Mouse (Mus musculus) midbrain, embryonic 10.5 days (tissue): ENCODE data around the gene Tph1. TPM values are rescaled to one million over a fixed set of nuclear protein-coding genes. Genes with fewer than 3 reads are reported as not detected.
"Not testable (repeated sequence)": the region's sequence is repeated elsewhere in the genome, so short reads cannot be mapped to it uniquely, and the experiment has no call there.

Source experiments
- DNase-seq: peaks from one replicate; pipeline ENCODE4 v3.0.0-alpha.2; 2017; ENCODE audit warnings: low spot score
- H3K27ac ChIP-seq: fragments of 300-500 bp; sonication (generic); replicated peaks from 2 replicates; pipeline ENCODE4 v1.5.1; 2016; ENCODE audit warnings: mild to moderate bottlenecking
- H3K27me3 ChIP-seq: fragments of 300-500 bp; sonication (generic); 2 replicates; pipeline ENCODE4 v1.6.1; 2016; ENCODE audit warnings: low read depth, mild to moderate bottlenecking; ENCODE audit not compliant: poor library complexity, severe bottlenecking
- H3K36me3 ChIP-seq: fragments of 300-500 bp; sonication (generic); 2 replicates; pipeline ENCODE4 v1.6.1; 2016; ENCODE audit warnings: mild to moderate bottlenecking, moderate library complexity
- H3K4me1 ChIP-seq: fragments of 300-500 bp; sonication (generic); 2 replicates; pipeline ENCODE4 v1.6.1; 2016
- H3K4me3 ChIP-seq: fragments of 300-500 bp; sonication (generic); 2 replicates; pipeline ENCODE4 v1.5.1; 2016; ENCODE audit warnings: mild to moderate bottlenecking, moderate library complexity
- H3K9me3 ChIP-seq: fragments of 300-500 bp; sonication (generic); replicated peaks from 2 replicates; pipeline ENCODE4 v1.6.1; 2016; ENCODE audit warnings: mild to moderate bottlenecking
- WGBS: fragments of 180-500 bp; shearing (Covaris S2); methylation state at CpG from one replicate; pipeline ENCODE4 v1.1.7; 2016; 5-methylcytosine and 5-hydroxymethylcytosine counted together
- polyA plus RNA-seq: library from polyadenylated mRNA; unstranded; fragments of >200 nt; fragmentation: Nextera tagmentation; extraction: Ambion mirVana; gene quantifications from 2 replicates; pipeline ENCODE4 v1.2.1, GENCODE M21; 2016

Gene Tph1
- polyA plus RNA-seq, 1 experiment from 2014 or later, result 0.79 TPM

DNA sequence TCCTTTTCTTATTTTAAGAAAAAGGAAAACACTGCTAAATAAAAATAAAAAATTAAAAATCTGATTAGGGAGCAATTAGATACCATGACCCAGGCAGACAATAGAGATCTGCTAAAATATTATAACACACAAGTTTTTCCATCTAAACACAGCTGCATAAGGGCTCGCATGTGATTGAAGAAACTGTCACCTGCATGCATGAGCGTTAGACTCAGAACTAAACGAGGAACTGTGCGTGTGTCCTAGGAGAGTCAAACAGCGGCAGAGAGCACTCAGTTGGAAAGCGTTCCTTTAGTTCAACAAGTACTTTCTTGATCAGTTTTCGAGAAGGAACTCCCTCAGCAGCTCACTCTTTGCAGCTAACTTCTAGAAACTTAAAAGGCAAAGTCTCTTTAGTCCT is 6.7 kb upstream of the Tph1 start:
- not testable (repeated sequence) for H3K27ac ChIP-seq, H3K9me3 ChIP-seq, H3K4me1 ChIP-seq, DNase-seq, H3K36me3 ChIP-seq, H3K4me3 ChIP-seq, H3K27me3 ChIP-seq
- 90% methylated on average over 7 of the region's 7 CpGs for WGBS

GRCm38 (mm10) chr7:46678417-46678816 is 6.1 kb upstream of the Tph1 start:
- Histone ChIP-seq H3K36me3 (no peaks in the 10 kb centered on the region), H3K4me3 (no peak overlapping the region), H3K9me3 (no peaks in the 10 kb centered on the region), H3K27me3 (no peaks in the 10 kb centered on the region), H3K27ac (no peak overlapping the region), H3K4me1 (peaks cover 6% of the 10 kb centered on the region; the same call in 1 of the 2 replicates)
- no peak for DNase-seq
- 88% methylated on average over 3 of the region's 3 CpGs for WGBS

DNA sequence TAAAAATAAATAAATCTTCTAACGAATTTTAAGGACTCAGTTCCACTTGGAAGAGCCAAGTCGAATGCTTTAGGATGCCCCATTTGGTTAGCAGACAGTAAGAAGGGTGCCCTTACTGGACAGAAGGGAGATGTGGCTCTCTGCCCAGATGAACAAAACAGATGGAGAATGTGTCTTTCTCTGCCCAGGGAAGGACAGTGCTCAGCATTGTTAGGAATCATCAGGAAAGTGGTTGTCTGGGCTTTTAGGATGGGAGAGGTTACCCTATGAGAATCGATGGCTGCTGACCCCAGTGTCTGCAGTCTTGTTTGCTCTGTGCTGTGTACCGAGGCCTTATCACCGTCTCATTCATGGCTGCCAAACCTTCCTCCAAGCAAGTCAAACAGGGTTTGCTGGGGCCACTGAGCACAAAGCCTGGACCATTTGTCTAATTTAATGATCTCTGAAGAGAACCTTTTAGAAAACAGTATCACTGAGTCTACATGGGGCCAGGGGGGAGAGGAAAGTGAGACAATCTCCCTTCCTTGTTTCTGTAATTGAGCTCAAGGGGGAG is 4.5 kb upstream of the Tph1 start:
- DNase-seq, result no peak
- WGBS, result 70% methylated on average over 5 of the region's 5 CpGs
- H3K4me1 ChIP-seq, result peaks cover 6% of the 10 kb centered on the region; the same call in 1 of the 2 replicates
- no peaks in the 10 kb centered on the region for H3K27me3 ChIP-seq
- no peak overlapping the region for H3K4me3 ChIP-seq
- H3K9me3 ChIP-seq, result no peaks in the 10 kb centered on the region
- H3K36me3 ChIP-seq, result no peaks in the 10 kb centered on the region
- H3K27ac ChIP-seq, result no peak overlapping the region

GRCm38 (mm10) chr7:46675886-46676285 is 3.5 kb upstream of the Tph1 start:
- no peaks in the 10 kb centered on the region for H3K9me3 ChIP-seq
- H3K27me3 ChIP-seq, result no peaks in the 10 kb centered on the region
- peaks cover 6% of the 10 kb centered on the region; the same call in 1 of the 2 replicates for H3K4me1 ChIP-seq
- no peak for DNase-seq
- no peak overlapping the region for H3K4me3 ChIP-seq
- H3K36me3 ChIP-seq, result no peaks in the 10 kb centered on the region
- 88% methylated on average over 8 of the region's 8 CpGs for WGBS
- H3K27ac ChIP-seq, result no peak overlapping the region

GRCm38 (mm10) chr7:46675061-46675460 is 2.7 kb upstream of the Tph1 start:
- no peaks in the 10 kb centered on the region for H3K9me3 ChIP-seq
- DNase-seq, result no peak
- H3K36me3 ChIP-seq, result no peaks in the 10 kb centered on the region
- no peak overlapping the region for H3K4me3 ChIP-seq
- H3K27ac ChIP-seq, result no peak overlapping the region
- 90% methylated on average over 7 of the region's 7 CpGs for WGBS
- H3K4me1 ChIP-seq, result peaks cover 6% of the 10 kb centered on the region; the same call in 1 of the 2 replicates
- H3K27me3 ChIP-seq, result no peaks in the 10 kb centered on the region

GRCm38 (mm10) chr7:46667256-46667655 is 5.1 kb downstream of the Tph1 start:
- peak; percentile 56 for DNase-seq
- Histone ChIP-seq H3K4me3 (peak overlapping the region; percentile 43), H3K36me3 (no peaks in the 10 kb centered on the region), H3K9me3 (no peaks in the 10 kb centered on the region), H3K27me3 (peaks cover 63% of the 10 kb centered on the region), H3K4me1 (peaks cover 23% of the 10 kb centered on the region), H3K27ac (0 out of 2 replicates have a peak overlapping the region, but pooled peaks have one; percentile 28)
- 2% methylated on average over 21 of the region's 21 CpGs for WGBS

GRCm38 (mm10) chr7:46665236-46665635 is 7.1 kb downstream of the Tph1 start:
- peaks cover 40% of the 10 kb centered on the region for H3K4me1 ChIP-seq
- DNase-seq, result peak; percentile 59
- no peaks in the 10 kb centered on the region for H3K36me3 ChIP-seq
- H3K27me3 ChIP-seq, result peaks cover 63% of the 10 kb centered on the region
- H3K4me3 ChIP-seq, result no peak overlapping the region
- 42% methylated on average over 9 of the region's 9 CpGs for WGBS
- H3K27ac ChIP-seq, result no peak overlapping the region
- H3K9me3 ChIP-seq, result no peaks in the 10 kb centered on the region

- H3K36me3 ChIP-seq, result no peaks in the 10 kb centered on the region
- peak; percentile 72 for DNase-seq
- H3K27ac ChIP-seq, result peak overlapping the region; percentile 9; the same call in 1 of the 2 replicates
- peak overlapping the region; percentile 35 for H3K4me3 ChIP-seq
- WGBS, result 19% methylated on average over 18 of the region's 18 CpGs
- H3K27me3 ChIP-seq, result peaks cover 47% of the 10 kb centered on the region
- peaks cover 29% of the 10 kb centered on the region for H3K4me1 ChIP-seq
- H3K9me3 ChIP-seq, result no peaks in the 10 kb centered on the region
Observed at GRCm38 (mm10) chr7:46661591-46662090, 10.7 kb downstream of the Tph1 start.

DNA sequence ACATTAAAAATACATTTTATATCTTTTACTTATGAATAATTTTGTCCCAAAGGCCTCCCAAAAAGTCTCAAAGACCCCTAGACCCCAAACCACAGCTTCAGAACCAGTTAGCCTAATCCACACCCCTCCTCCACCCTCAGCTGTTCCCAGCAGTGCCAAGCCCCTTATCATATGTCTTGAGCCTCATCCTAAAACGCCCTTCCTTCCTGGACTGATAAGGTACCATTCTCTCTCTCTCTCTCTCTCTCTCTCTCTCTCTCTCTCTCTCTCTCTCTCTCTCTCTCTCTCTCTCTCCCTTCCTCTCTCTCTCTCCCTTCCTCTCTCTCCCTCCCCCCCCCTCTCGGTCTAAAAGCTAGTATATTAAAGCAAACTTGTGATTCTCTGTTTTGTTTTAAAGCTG is 20.1 kb downstream of the Tph1 start:
- no peaks in the 10 kb centered on the region for H3K36me3 ChIP-seq
- H3K9me3 ChIP-seq, result no peaks in the 10 kb centered on the region
- no peak overlapping the region for H3K4me3 ChIP-seq
- no peak for DNase-seq
- no peak overlapping the region for H3K27ac ChIP-seq
- H3K4me1 ChIP-seq, result no peaks in the 10 kb centered on the region
- H3K27me3 ChIP-seq, result no peaks in the 10 kb centered on the region
- 74% methylated on average over 2 of the region's 2 CpGs for WGBS

- not testable (repeated sequence) for H3K27me3 ChIP-seq, H3K36me3 ChIP-seq, H3K9me3 ChIP-seq, H3K27ac ChIP-seq, H3K4me1 ChIP-seq, DNase-seq, H3K4me3 ChIP-seq
- 49% methylated on average over 5 of the region's 5 CpGs for WGBS
Observed at GRCm38 (mm10) chr7:46650231-46650630, 22.1 kb downstream of the Tph1 start.

- no peak overlapping the region for H3K27ac ChIP-seq
- no peaks in the 10 kb centered on the region for H3K9me3 ChIP-seq
- no peaks in the 10 kb centered on the region for H3K36me3 ChIP-seq
- no peak for DNase-seq
- H3K4me3 ChIP-seq, result no peak overlapping the region
- no peaks in the 10 kb centered on the region for H3K27me3 ChIP-seq
- H3K4me1 ChIP-seq, result no peaks in the 10 kb centered on the region
- WGBS, result 77% methylated on average over 4 of the region's 4 CpGs
Observed at GRCm38 (mm10) chr7:46648431-46649140, 23.8 kb downstream of the Tph1 start.

- H3K27ac ChIP-seq, result no peak overlapping the region
- H3K27me3 ChIP-seq, result peaks cover 21% of the 10 kb centered on the region
- H3K36me3 ChIP-seq, result no peaks in the 10 kb centered on the region
- H3K4me1 ChIP-seq, result peaks cover 22% of the 10 kb centered on the region
- H3K4me3 ChIP-seq, result no peak overlapping the region
- WGBS, result 78% methylated on average over 1 of the region's 1 CpGs
- no peak for DNase-seq
- H3K9me3 ChIP-seq, result no peaks in the 10 kb centered on the region
Observed at GRCm38 (mm10) chr7:46643172-46643571, 29.2 kb downstream of the Tph1 start.

DNA sequence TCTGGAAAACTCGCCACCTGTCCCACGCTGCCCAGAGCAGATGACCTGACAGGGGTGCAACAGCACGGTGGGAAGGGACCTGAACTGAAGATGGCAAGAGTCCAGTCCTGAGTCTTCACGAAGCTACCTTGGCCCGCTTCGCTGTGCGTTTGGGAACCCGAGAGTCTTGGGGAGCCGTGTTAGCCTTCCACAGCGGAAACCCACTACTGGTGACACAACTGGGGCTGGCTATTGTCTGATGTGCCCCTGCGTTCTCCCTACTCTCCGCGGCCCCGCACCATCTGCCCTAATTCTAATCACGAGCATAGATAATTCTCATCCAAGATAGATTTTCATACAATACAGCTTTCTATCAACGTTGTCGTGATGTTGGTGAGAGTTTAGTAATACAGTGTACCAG is 32.3 kb downstream of the Tph1 start:
- H3K27ac ChIP-seq, result peak overlapping the region; percentile 89
- no peaks in the 10 kb centered on the region for H3K9me3 ChIP-seq
- H3K4me1 ChIP-seq, result peaks cover 25% of the 10 kb centered on the region
- no peaks in the 10 kb centered on the region for H3K36me3 ChIP-seq
- 21% methylated on average over 17 of the region's 17 CpGs for WGBS
- peaks cover 22% of the 10 kb centered on the region for H3K27me3 ChIP-seq
- peak overlapping the region; percentile 82 for H3K4me3 ChIP-seq
- DNase-seq, result no peak
